Mouse (Mus musculus) bone marrow macrophage, adult 2 months (primary cell): ENCODE data around the gene Fam102a.

Source experiments
- CTCF ChIP-seq: IDR thresholded peaks from 2 replicates; pipeline ENCODE4 v1.5.1; 2012; ENCODE audit warnings: low read depth, mild to moderate bottlenecking, low read length, moderate library complexity
- POLR2A ChIP-seq: IDR thresholded peaks from 2 replicates; pipeline ENCODE4 v1.6.1; 2012; ENCODE audit warnings: mild to moderate bottlenecking, low read depth, low read length, borderline replicate concordance

DNA sequence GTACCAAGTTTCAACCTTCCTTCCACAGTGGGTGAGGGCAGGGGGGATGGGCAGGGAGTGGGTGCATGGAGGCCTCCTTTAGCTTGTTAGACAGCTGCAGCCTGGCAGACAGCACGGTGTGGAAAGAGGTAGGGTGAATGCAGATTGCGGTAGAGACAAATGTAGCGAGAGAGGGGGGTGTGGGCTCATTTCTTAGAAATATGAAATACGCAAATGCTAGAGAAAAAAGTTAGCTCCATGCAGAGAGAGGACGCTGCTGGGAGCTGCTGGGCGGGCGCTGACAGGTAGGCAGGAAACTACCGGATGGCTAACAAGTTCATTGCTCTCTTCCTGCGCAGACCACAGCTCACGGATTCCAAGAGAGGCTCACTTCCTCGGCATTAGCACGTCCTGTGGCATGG lies 41.8 kb upstream of the Fam102a start:
- no peak for TF ChIP-seq POLR2A
- TF ChIP-seq CTCF = no peak
